Mouse (Mus musculus): Measurements from ENCODE around the gene LTO1. TPM values are rescaled to one million over a fixed set of nuclear protein-coding genes. Genes with fewer than 3 reads are reported as not detected.

The LTO1 gene
- polyA plus RNA-seq, 1 experiment: 32.7 TPM

GRCm38 (mm10) chr7:144908705-144909104 lies 6.2 kb upstream of the LTO1 start:
- TF ChIP-seq CTCF (IDR thresholded peaks at IDR 0.05; ENCODE audit: control insufficient read depth, insufficient read depth, insufficient replicate concordance, low read depth, low read length) (no peak), POLR2A (IDR thresholded peaks at IDR 0.05; ENCODE audit: control insufficient read depth, low read depth, low read length) (no peak)
- peak overlapping the region; percentile 6 for H3K4me3 ChIP-seq (ENCODE audit: control insufficient read depth, low read depth, low read length)
- H3K4me1 ChIP-seq (ENCODE audit: control insufficient read depth, insufficient read depth, low read length): no peaks in the 10 kb centered on the region
- no peaks in the 10 kb centered on the region for H3K27me3 ChIP-seq (ENCODE audit: control insufficient read depth, insufficient read depth, low read length)
- no peaks in the 10 kb centered on the region for H3K36me3 ChIP-seq (ENCODE audit: control insufficient read depth, insufficient read depth, low read length)
- no peak overlapping the region for H3K27ac ChIP-seq (ENCODE audit: control insufficient read depth, insufficient read depth, low read depth, low read length)

GRCm38 (mm10) chr7:144911121-144911520 lies 3.8 kb upstream of the LTO1 start:
- Histone ChIP-seq H3K27ac (ENCODE audit: control insufficient read depth, insufficient read depth, low read depth, low read length) (no peak overlapping the region), H3K27me3 (ENCODE audit: control insufficient read depth, insufficient read depth, low read length) (no peaks in the 10 kb centered on the region), H3K4me3 (ENCODE audit: control insufficient read depth, low read depth, low read length) (no peak overlapping the region), H3K4me1 (ENCODE audit: control insufficient read depth, insufficient read depth, low read length) (peaks cover 4% of the 10 kb centered on the region), H3K36me3 (ENCODE audit: control insufficient read depth, insufficient read depth, low read length) (no peaks in the 10 kb centered on the region)
- TF ChIP-seq POLR2A (IDR thresholded peaks at IDR 0.05; ENCODE audit: control insufficient read depth, low read depth, low read length) (no peak), CTCF (IDR thresholded peaks at IDR 0.05; ENCODE audit: control insufficient read depth, insufficient read depth, insufficient replicate concordance, low read depth, low read length) (no peak)

- Histone ChIP-seq H3K36me3 (ENCODE audit: control insufficient read depth, insufficient read depth, low read length) (peaks cover 1% of the 10 kb centered on the region), H3K4me3 (ENCODE audit: control insufficient read depth, low read depth, low read length) (no peak overlapping the region), H3K27me3 (ENCODE audit: control insufficient read depth, insufficient read depth, low read length) (no peaks in the 10 kb centered on the region), H3K4me1 (ENCODE audit: control insufficient read depth, insufficient read depth, low read length) (peaks cover 4% of the 10 kb centered on the region), H3K27ac (ENCODE audit: control insufficient read depth, insufficient read depth, low read depth, low read length) (no peak overlapping the region)
- TF ChIP-seq CTCF (IDR thresholded peaks at IDR 0.05; ENCODE audit: control insufficient read depth, insufficient read depth, insufficient replicate concordance, low read depth, low read length) (no peak), POLR2A (IDR thresholded peaks at IDR 0.05; ENCODE audit: control insufficient read depth, low read depth, low read length) (no peak)
These were observed 2.0 kb upstream of the LTO1 start for GRCm38 (mm10) chr7:144912897-144913296.

- peak overlapping the region; percentile 71 for H3K27ac ChIP-seq (ENCODE audit: control insufficient read depth, insufficient read depth, low read depth, low read length)
- H3K4me3 ChIP-seq (ENCODE audit: control insufficient read depth, low read depth, low read length): peak overlapping the region; percentile 98
- TF ChIP-seq POLR2A (IDR thresholded peaks at IDR 0.05; ENCODE audit: control insufficient read depth, low read depth, low read length) (no peak), CTCF (IDR thresholded peaks at IDR 0.05; ENCODE audit: control insufficient read depth, insufficient read depth, insufficient replicate concordance, low read depth, low read length) (no peak)
- peaks cover 4% of the 10 kb centered on the region for H3K4me1 ChIP-seq (ENCODE audit: control insufficient read depth, insufficient read depth, low read length)
- peaks cover 1% of the 10 kb centered on the region for H3K36me3 ChIP-seq (ENCODE audit: control insufficient read depth, insufficient read depth, low read length)
- H3K27me3 ChIP-seq (ENCODE audit: control insufficient read depth, insufficient read depth, low read length): no peaks in the 10 kb centered on the region
These were observed 478 bp upstream of the LTO1 start for GRCm38 (mm10) chr7:144914296-144914947.

GRCm38 (mm10) chr7:144918823-144919222 lies 3.9 kb downstream of the LTO1 start:
- Histone ChIP-seq H3K36me3 (ENCODE audit: control insufficient read depth, insufficient read depth, low read length) (peaks cover 1% of the 10 kb centered on the region), H3K4me1 (ENCODE audit: control insufficient read depth, insufficient read depth, low read length) (peaks cover 4% of the 10 kb centered on the region), H3K27me3 (ENCODE audit: control insufficient read depth, insufficient read depth, low read length) (no peaks in the 10 kb centered on the region), H3K27ac (ENCODE audit: control insufficient read depth, insufficient read depth, low read depth, low read length) (no peak overlapping the region), H3K4me3 (ENCODE audit: control insufficient read depth, low read depth, low read length) (no peak overlapping the region)
- TF ChIP-seq POLR2A (IDR thresholded peaks at IDR 0.05; ENCODE audit: control insufficient read depth, low read depth, low read length) (no peak), CTCF (IDR thresholded peaks at IDR 0.05; ENCODE audit: control insufficient read depth, insufficient read depth, insufficient replicate concordance, low read depth, low read length) (no peak)

- Histone ChIP-seq H3K27ac (ENCODE audit: control insufficient read depth, insufficient read depth, low read depth, low read length) (no peak overlapping the region), H3K4me3 (ENCODE audit: control insufficient read depth, low read depth, low read length) (no peak overlapping the region), H3K4me1 (ENCODE audit: control insufficient read depth, insufficient read depth, low read length) (no peaks in the 10 kb centered on the region), H3K36me3 (ENCODE audit: control insufficient read depth, insufficient read depth, low read length) (no peaks in the 10 kb centered on the region), H3K27me3 (ENCODE audit: control insufficient read depth, insufficient read depth, low read length) (no peaks in the 10 kb centered on the region)
- no peak for TF ChIP-seq CTCF (IDR thresholded peaks at IDR 0.05; ENCODE audit: control insufficient read depth, insufficient read depth, insufficient replicate concordance, low read depth, low read length)
These were observed 12.7 kb downstream of the LTO1 start for GRCm38 (mm10) chr7:144927591-144927990.

- H3K4me1 ChIP-seq (ENCODE audit: control insufficient read depth, insufficient read depth, low read length): no peaks in the 10 kb centered on the region
These were observed 13.3 kb downstream of the LTO1 start for GRCm38 (mm10) chr7:144928009-144928888.

More at GRCm38 (mm10) chr7:144928009-144928888, 13.3 kb downstream of the LTO1 start:
- H3K4me3 ChIP-seq (ENCODE audit: control insufficient read depth, low read depth, low read length): no peak overlapping the region
- TF ChIP-seq POLR2A (IDR thresholded peaks at IDR 0.05; ENCODE audit: control insufficient read depth, low read depth, low read length): no peak
- TF ChIP-seq CTCF (IDR thresholded peaks at IDR 0.05; ENCODE audit: control insufficient read depth, insufficient read depth, insufficient replicate concordance, low read depth, low read length): no peak
- H3K27ac ChIP-seq (ENCODE audit: control insufficient read depth, insufficient read depth, low read depth, low read length): no peak overlapping the region
- no peaks in the 10 kb centered on the region for H3K27me3 ChIP-seq (ENCODE audit: control insufficient read depth, insufficient read depth, low read length)
- no peaks in the 10 kb centered on the region for H3K36me3 ChIP-seq (ENCODE audit: control insufficient read depth, insufficient read depth, low read length)
